Mouse (Mus musculus): Measurements from ENCODE around the gene Coro2b. TPM values are rescaled to one million over a fixed set of nuclear protein-coding genes. Genes with fewer than 3 reads are reported as not detected.

Gene Coro2b
- polyA plus RNA-seq, 1 experiment from 2014 or later: 26.2 TPM

DNA sequence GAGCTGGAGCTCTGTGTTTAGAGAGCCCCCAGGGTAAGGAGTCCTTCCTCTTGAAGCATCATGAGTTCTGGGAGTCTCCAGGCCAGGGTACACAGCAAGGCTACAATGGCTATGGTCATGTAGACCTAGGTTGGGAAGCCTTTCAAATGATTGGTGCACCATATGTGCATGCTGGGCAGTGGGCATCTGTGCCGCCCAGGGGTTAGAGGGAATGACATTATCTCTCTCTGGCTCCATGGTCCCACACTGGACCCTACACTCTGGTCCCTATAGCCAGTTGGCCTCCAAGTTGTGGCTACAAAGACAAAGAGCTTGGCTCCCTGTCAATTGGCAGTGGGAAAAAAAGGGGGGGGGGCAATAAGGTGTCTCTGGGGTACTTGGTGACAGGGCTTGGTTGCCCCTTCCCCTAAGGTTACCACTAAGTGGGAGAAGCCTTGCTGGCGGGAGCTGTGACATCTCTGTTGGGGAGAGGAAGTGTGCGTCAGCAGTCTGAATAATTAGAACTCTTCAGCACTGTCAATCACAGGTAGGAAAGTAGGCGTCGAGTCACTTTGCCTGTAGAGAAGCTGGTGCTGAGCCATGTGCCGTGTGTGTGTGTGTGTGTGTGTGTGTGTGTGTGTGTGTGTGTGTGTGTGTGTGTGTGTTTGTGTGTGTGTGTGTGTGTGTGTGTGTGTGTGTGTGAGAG is 44.4 kb downstream of the Coro2b start:
- Histone ChIP-seq H3K9me3 (ENCODE audit: low read depth, low read length) (no peaks in the 10 kb centered on the region), H3K36me3 (ENCODE audit: insufficient read depth) (no peaks in the 10 kb centered on the region), H3K4me1 (ENCODE audit: insufficient read depth) (no peaks in the 10 kb centered on the region), H3K27ac (ENCODE audit: low read depth) (no peak overlapping the region), H3K4me2 (no peak overlapping the region), H3K27me3 (ENCODE audit: insufficient read depth, low read length) (no peaks in the 10 kb centered on the region), H3K4me3 (ENCODE audit: low read depth, low read length) (no peak overlapping the region), H3K9ac (no peak overlapping the region)
- no peak for TF ChIP-seq CTCF (IDR thresholded peaks at IDR 0.05; ENCODE audit: low read depth)
- 56% methylated on average over 6 of the region's 6 CpGs for WGBS
- ATAC-seq (ENCODE audit: insufficient read depth): no peak
- no peak for DNase-seq

DNA sequence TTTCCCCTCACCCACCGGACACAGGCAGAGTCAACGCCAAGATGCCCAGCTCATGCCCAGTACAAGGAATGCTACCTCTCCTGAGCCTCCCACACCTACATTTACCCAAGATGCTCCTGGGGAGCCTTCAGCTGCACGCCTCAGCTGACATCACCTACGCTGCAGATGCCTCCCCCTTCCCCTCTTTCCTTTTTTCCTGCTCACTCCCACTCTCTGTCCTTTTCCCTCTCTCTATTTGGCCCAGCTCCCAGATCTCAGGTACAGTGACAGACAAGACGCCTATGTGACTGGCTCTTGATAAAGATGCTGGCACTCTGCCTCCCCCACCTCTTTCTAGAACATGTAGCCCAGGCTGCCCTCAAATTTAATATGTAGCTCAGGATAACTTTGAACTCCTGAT is 45.2 kb downstream of the Coro2b start:
- ATAC-seq (ENCODE audit: insufficient read depth) (0 out of 2 replicates have a peak, but pooled peaks have one; percentile 16), DNase-seq (no peak)
- WGBS: 66% methylated on average over 5 of the region's 5 CpGs
- no peak overlapping the region for H3K27ac ChIP-seq (ENCODE audit: low read depth)
- TF ChIP-seq CTCF (IDR thresholded peaks at IDR 0.05; ENCODE audit: low read depth): no peak
- H3K36me3 ChIP-seq (ENCODE audit: insufficient read depth): no peaks in the 10 kb centered on the region
- no peaks in the 10 kb centered on the region for H3K9me3 ChIP-seq (ENCODE audit: low read depth, low read length)
- no peak overlapping the region for H3K4me3 ChIP-seq (ENCODE audit: low read depth, low read length)
- H3K27me3 ChIP-seq (ENCODE audit: insufficient read depth, low read length): no peaks in the 10 kb centered on the region
- H3K4me1 ChIP-seq (ENCODE audit: insufficient read depth): no peaks in the 10 kb centered on the region
- no peak overlapping the region for H3K9ac ChIP-seq
- H3K4me2 ChIP-seq: no peak overlapping the region

DNA sequence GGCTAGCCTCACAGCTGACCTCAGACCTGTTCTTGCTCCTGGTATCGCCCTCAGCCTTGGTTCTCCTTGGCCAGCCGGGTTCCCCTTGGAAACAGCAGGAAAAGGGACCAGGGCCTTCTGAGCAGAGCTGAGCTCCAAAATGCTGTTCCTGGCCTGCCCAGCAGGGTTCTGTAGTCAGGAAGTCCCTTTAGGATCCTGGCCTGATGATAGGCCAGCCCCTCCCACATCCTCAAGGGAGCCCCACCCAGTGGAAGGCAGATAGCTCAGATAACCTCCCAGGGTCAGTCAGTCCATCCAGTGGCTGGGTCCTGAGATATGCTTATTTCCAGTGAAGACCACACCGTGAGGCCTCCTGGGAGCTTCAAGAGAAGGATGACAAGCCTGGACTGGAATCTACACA is 45.7 kb downstream of the Coro2b start:
- ATAC-seq (ENCODE audit: insufficient read depth): peak; percentile 33; the same call in 1 of the 2 replicates
- WGBS: 39% methylated on average over 3 of the region's 3 CpGs
- no peaks in the 10 kb centered on the region for H3K27me3 ChIP-seq (ENCODE audit: insufficient read depth, low read length)

DNA sequence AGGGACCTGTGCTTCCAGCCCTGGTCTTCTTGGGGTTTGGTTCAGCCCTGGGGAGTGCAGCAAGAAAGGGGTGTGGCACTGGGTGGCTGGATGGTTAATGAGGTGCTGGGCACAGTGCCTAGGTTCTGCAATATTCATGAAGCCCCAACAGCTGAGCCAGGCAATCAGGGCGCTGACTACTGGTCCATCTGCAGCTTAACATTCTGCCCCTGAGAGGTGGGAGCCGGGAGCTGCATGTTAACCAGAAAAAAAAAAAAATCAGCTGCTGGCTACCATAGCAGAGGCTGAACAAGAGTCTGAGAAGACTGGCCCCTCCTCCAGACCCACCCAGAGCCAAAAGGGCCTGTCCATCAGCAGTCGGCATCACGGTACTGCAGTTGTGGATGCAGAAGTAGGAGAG is 52.7 kb downstream of the Coro2b start:
- Histone ChIP-seq H3K9ac (no peak overlapping the region), H3K27ac (ENCODE audit: low read depth) (no peak overlapping the region), H3K9me3 (ENCODE audit: low read depth, low read length) (no peaks in the 10 kb centered on the region), H3K4me2 (no peak overlapping the region), H3K27me3 (ENCODE audit: insufficient read depth, low read length) (no peaks in the 10 kb centered on the region), H3K4me1 (ENCODE audit: insufficient read depth) (no peaks in the 10 kb centered on the region), H3K36me3 (ENCODE audit: insufficient read depth) (no peaks in the 10 kb centered on the region), H3K4me3 (ENCODE audit: low read depth, low read length) (no peak overlapping the region)
- ATAC-seq (ENCODE audit: insufficient read depth) (no peak), DNase-seq (no peak)
- 33% methylated on average over 4 of the region's 4 CpGs for WGBS
- TF ChIP-seq CTCF (IDR thresholded peaks at IDR 0.05; ENCODE audit: low read depth): no peak

More for the DNA sequence above, 45.7 kb downstream of the Coro2b start:
- H3K4me1 ChIP-seq (ENCODE audit: insufficient read depth): no peaks in the 10 kb centered on the region
- H3K9me3 ChIP-seq (ENCODE audit: low read depth, low read length): no peaks in the 10 kb centered on the region
- no peak overlapping the region for H3K27ac ChIP-seq (ENCODE audit: low read depth)
- peak; percentile 30 for TF ChIP-seq CTCF (IDR thresholded peaks at IDR 0.05; ENCODE audit: low read depth)
- H3K4me3 ChIP-seq (ENCODE audit: low read depth, low read length): no peak overlapping the region
- H3K36me3 ChIP-seq (ENCODE audit: insufficient read depth): no peaks in the 10 kb centered on the region
- peak; percentile 27 for DNase-seq
- H3K9ac ChIP-seq: no peak overlapping the region
- H3K4me2 ChIP-seq: no peak overlapping the region

DNA sequence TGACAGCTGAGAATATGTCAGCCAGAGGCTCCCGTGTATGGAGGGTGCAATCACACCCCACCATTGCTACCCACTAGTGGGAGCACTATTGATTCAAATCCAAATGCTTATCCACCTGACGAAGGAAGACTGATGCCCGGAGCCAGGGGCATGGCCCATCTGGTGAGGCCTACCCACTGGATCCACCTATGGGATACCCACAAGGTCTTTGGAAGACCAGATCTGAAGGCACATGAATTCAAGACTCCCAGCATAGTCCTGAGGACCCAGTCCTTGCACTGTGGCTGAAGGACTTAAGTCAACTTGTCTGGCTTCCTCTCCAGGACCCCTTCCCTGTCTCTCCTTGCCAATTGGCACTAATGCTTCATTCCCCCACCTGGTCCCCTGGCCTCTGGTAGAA is 54.1 kb downstream of the Coro2b start:
- H3K4me2 ChIP-seq: no peak overlapping the region
- H3K27ac ChIP-seq (ENCODE audit: low read depth): no peak overlapping the region
- no peak overlapping the region for H3K9ac ChIP-seq
- no peak overlapping the region for H3K4me3 ChIP-seq (ENCODE audit: low read depth, low read length)
- H3K9me3 ChIP-seq (ENCODE audit: low read depth, low read length): no peaks in the 10 kb centered on the region
- no peaks in the 10 kb centered on the region for H3K36me3 ChIP-seq (ENCODE audit: insufficient read depth)
- H3K27me3 ChIP-seq (ENCODE audit: insufficient read depth, low read length): no peaks in the 10 kb centered on the region
- no peak for TF ChIP-seq CTCF (IDR thresholded peaks at IDR 0.05; ENCODE audit: low read depth)
- ATAC-seq (ENCODE audit: insufficient read depth): no peak
- no peak for DNase-seq
- WGBS: 83% methylated on average over 3 of the region's 3 CpGs
- H3K4me1 ChIP-seq (ENCODE audit: insufficient read depth): no peaks in the 10 kb centered on the region

DNA sequence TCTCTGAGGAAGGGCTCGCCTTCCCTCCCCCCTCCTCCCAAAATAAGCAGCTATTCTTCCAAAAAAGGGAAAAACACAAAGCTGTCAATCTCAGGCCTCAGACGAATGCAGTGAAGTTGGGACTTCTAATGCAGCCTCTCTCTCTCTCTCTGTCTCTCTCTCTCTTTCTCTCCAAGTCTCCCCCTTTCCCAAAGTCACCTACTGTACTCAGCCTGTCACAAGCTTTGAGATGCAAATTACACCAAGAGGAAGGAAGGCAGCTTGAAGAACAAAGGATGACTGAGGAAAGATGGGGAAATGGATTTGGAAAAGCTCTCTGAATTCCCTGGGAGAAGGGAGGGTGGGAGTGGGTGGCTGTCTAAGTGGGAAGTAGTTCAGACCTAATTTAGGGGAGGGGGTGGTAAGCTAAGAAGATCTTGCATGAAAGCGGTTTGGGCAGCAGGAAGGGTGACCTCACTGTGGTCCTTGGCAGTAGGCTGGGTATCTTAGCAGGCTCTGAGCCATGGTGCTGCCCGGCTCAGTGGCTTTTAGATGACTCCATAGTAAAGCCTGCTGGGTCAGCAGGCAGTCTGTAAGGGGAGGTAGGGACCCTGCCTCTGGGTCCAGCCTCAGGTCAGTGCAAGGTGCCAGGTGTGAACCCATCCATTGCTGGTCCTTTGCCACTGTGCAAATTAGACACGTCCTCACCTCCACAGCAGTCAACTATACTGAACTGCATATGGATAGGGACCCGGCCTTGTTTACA is 55.8 kb downstream of the Coro2b start:
- no peaks in the 10 kb centered on the region for H3K27me3 ChIP-seq (ENCODE audit: insufficient read depth, low read length)
- peaks cover 4% of the 10 kb centered on the region; the same call in 1 of the 2 replicates for H3K4me1 ChIP-seq (ENCODE audit: insufficient read depth)
- H3K27ac ChIP-seq (ENCODE audit: low read depth): no peak overlapping the region
- no peak overlapping the region for H3K4me3 ChIP-seq (ENCODE audit: low read depth, low read length)
- no peak overlapping the region for H3K4me2 ChIP-seq
- ATAC-seq (ENCODE audit: insufficient read depth) (no peak), DNase-seq (no peak)
- no peaks in the 10 kb centered on the region for H3K36me3 ChIP-seq (ENCODE audit: insufficient read depth)
- WGBS: 63% methylated on average over 6 of the region's 6 CpGs
- H3K9me3 ChIP-seq (ENCODE audit: low read depth, low read length): no peaks in the 10 kb centered on the region
- no peak for TF ChIP-seq CTCF (IDR thresholded peaks at IDR 0.05; ENCODE audit: low read depth)
- no peak overlapping the region for H3K9ac ChIP-seq

DNA sequence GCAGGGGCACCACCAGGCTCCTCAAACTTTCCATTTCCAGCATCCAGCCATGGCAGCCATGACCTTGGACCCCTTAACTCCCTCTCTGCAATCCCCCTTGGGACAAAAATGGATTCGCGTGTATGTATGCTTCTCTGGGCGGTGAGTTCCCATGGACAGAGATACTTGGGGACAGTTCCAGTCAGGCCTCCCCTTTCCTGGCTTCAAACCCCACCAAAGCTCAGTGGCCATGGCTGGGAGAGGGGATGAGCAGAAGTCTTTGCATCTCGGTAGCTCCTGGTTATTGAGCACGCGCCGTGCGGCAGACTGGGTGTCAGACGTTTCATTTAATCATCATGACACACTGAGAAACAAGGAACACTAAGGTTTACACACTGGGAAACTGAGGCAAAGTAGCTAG is 56.7 kb downstream of the Coro2b start:
- no peaks in the 10 kb centered on the region for H3K36me3 ChIP-seq (ENCODE audit: insufficient read depth)
- H3K4me1 ChIP-seq (ENCODE audit: insufficient read depth): peaks cover 4% of the 10 kb centered on the region; the same call in 1 of the 2 replicates
- DNase-seq (no peak), ATAC-seq (ENCODE audit: insufficient read depth) (no peak)
- no peaks in the 10 kb centered on the region for H3K27me3 ChIP-seq (ENCODE audit: insufficient read depth, low read length)
- H3K9me3 ChIP-seq (ENCODE audit: low read depth, low read length): no peaks in the 10 kb centered on the region
- no peak overlapping the region for H3K9ac ChIP-seq
- no peak for TF ChIP-seq CTCF (IDR thresholded peaks at IDR 0.05; ENCODE audit: low read depth)
- no peak overlapping the region for H3K4me3 ChIP-seq (ENCODE audit: low read depth, low read length)
- no peak overlapping the region for H3K27ac ChIP-seq (ENCODE audit: low read depth)
- no peak overlapping the region for H3K4me2 ChIP-seq
- WGBS: 87% methylated on average over 9 of the region's 9 CpGs
